Mouse (Mus musculus) v-Abl transformed pro-B cells (cell line): ENCODE measurements around the gene Glyatl3.

Source experiments
- in situ Hi-C, 2 experiments: fragments of 400-800 bp; cut with MboI; formaldehyde crosslinking; loops; one replicate each; pipeline ENCODE4 v1.15.1; 2025; ENCODE audit not compliant: unreplicated experiment in 2 of 2

Gene Glyatl3

GRCm38 (mm10) chr17:40868952-40869747, 45.0 kb downstream of the Glyatl3 start:
- in situ Hi-C loops = no loop called here

- in situ Hi-C loops = no loop called here
Observed at GRCm38 (mm10) chr17:40855065-40855464, 59.1 kb downstream of the Glyatl3 start.
